Mouse (Mus musculus) MEL (cell line): ENCODE measurements around the gene Hebp1.

Source experiments
- CHD2 ChIP-seq: IDR thresholded peaks from 2 replicates; pipeline ENCODE4 v1.6.1; 2011; ENCODE audit warnings: low read length, improper control_type of control experiment
- ELF1 ChIP-seq: IDR thresholded peaks from 2 replicates; pipeline ENCODE4 v1.6.1; 2014; ENCODE audit warnings: low read depth, mild to moderate bottlenecking, inconsistent platforms, low read length, improper control_type of control experiment, moderate library complexity
- EP300 ChIP-seq, 2 experiments: IDR thresholded peaks; 2 replicates each; pipeline ENCODE4 v1.6.1; 2011; ENCODE audit warnings: improper control_type of control experiment in 2 of 2, low read length in 2 of 2, low read depth in 1 of 2, mild to moderate bottlenecking in 1 of 2
- HCFC1 ChIP-seq: IDR thresholded peaks from 2 replicates; pipeline ENCODE4 v1.6.1; 2012; ENCODE audit warnings: low read depth, mild to moderate bottlenecking, inconsistent platforms, low read length, improper control_type of control experiment, moderate library complexity
- MAFK ChIP-seq: IDR thresholded peaks from 2 replicates; pipeline ENCODE4 v1.6.1; 2011; ENCODE audit warnings: low read depth, mild to moderate bottlenecking, low read length, improper control_type of control experiment, borderline replicate concordance
- MYC ChIP-seq: IDR thresholded peaks from 2 replicates; pipeline ENCODE4 v1.6.1; 2011; ENCODE audit warnings: low read depth, mild to moderate bottlenecking, low read length, improper control_type of control experiment, moderate library complexity
- POLR2A ChIP-seq, 2 experiments: IDR thresholded peaks; 2 replicates each; pipeline ENCODE4 v1.6.1; 2011 to 2012; ENCODE audit warnings: low read length in 2 of 2, mild to moderate bottlenecking in 2 of 2, control low read depth in 1 of 2, improper control_type of control experiment in 1 of 2, low read depth in 1 of 2, moderate library complexity in 1 of 2; ENCODE audit not compliant: control insufficient read depth in 1 of 2, insufficient read depth in 1 of 2, poor library complexity in 1 of 2
- SMC3 ChIP-seq: IDR thresholded peaks from 2 replicates; pipeline ENCODE4 v1.6.1; 2011; ENCODE audit warnings: low read depth, low read length, improper control_type of control experiment
- TAL1 ChIP-seq: IDR thresholded peaks from 2 replicates; pipeline ENCODE4 v1.6.1; 2012; ENCODE audit warnings: mild to moderate bottlenecking, inconsistent platforms, low read length, moderate library complexity, mixed read lengths

GRCm38 (mm10) chr6:135124755-135125380 lies 73.0 kb downstream of the Hebp1 start:
- no peak for TF ChIP-seq SMC3
- no peak for TF ChIP-seq EP300 (IDR thresholded peaks at IDR 0.05; ENCODE audit: low read depth in 1 of 2, low read length in 2 of 2)
- no peak for TF ChIP-seq MYC
- no peak for TF ChIP-seq ELF1
- no peak for TF ChIP-seq POLR2A (IDR thresholded peaks at IDR 0.05; ENCODE audit: control insufficient read depth in 1 of 2, insufficient read depth in 1 of 2, low read depth in 1 of 2, low read length in 2 of 2, poor library complexity in 1 of 2)
- TF ChIP-seq HCFC1 = no peak
- no peak for TF ChIP-seq CHD2
- TF ChIP-seq MAFK = no peak
- TF ChIP-seq TAL1 = no peak
